Mouse (Mus musculus): ENCODE data around the gene Mlec. TPM values are rescaled to one million over a fixed set of nuclear protein-coding genes. Genes with fewer than 3 reads are reported as not detected.

The Mlec gene
- polyA plus RNA-seq, 1 experiment from 2014 or later: 36.6 TPM

DNA sequence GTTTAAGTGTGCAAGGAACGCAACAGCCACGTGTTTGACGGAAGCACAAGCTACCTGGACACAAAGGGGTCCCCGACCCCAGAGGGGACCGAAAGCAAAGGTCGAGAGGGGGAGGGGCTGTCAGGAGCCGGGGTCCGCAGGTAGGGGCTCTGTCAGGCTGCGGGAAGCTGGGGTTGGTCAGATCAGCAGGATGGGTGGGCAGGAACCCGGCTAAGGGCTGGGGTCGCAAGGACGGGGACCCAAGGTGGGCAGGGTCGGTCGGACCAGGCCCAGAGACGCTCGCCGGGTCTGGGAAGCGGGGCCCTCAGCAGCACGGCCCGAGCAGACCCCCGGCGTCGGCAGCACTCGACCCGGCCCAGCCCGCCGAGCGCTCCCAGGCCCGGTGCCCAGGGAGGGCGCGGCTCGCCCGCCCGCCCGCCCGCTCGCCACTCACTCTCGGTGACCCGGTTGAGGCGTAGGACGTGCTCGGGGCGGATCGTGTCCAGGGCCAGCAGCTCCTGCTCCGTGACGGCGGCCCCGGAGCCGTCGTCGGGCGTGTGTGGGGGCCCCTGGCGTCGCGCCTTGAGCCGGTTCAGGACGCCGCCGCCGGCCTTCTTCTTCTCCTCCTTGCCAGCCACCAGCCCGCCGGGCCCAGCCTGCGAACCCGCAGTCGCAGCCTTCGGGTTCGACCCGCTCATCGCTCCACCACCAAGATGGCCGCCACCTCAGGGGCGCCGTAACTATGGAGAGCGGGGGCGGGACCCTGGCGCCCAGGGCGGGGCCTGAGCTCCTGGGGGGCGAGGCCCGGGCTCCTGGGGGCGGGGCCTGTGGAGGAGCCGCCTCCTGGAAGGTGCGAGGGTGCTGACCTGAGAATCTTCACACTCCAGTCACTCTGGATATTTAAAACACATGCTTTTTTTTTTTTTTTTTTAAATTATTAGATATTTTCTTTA is 23.5 kb downstream of the Mlec start, which contains the start of gene Unc119b:
Gene Unc119b, minus strand, starts transcription at position 742 of the 932 bp plus-strand sequence.
- no peaks in the 10 kb centered on the region for H3K9me3 ChIP-seq (replicated peaks; ENCODE audit: control insufficient read depth, low read length)
- H3K4me2 ChIP-seq (ENCODE audit: low read depth, low read length): peak within 1 kb of the TSS; percentile 85
- ATAC-seq (replicated peaks; ENCODE audit: insufficient number of reproducible peaks, low FRiP score, low TSS enrichment, low read depth): peak; percentile 85
- DNase-seq (ENCODE audit: low spot score): peak; percentile 93
- H3K4me1 ChIP-seq (ENCODE audit: control insufficient read depth, insufficient read depth, low read length): no peaks in the 10 kb centered on the region
- no peaks in the 10 kb centered on the region; the same call in 1 of the 2 replicates for H3K36me3 ChIP-seq (replicated peaks; ENCODE audit: control insufficient read depth, insufficient read depth, low read depth, low read length)
- 0% methylated on average over 58 of the region's 81 CpGs for WGBS
- no peaks in the 10 kb centered on the region for H3K27me3 ChIP-seq (ENCODE audit: control insufficient read depth, insufficient read depth, low read length)
- H3K4me3 ChIP-seq (ENCODE audit: low read depth, low read length): peak within 1 kb of the TSS; percentile 84
- no peak within 1 kb of the TSS for H3K27ac ChIP-seq (replicated peaks; ENCODE audit: low read depth, low read length)
- H3K9ac ChIP-seq (replicated peaks; ENCODE audit: low read length): peak within 1 kb of the TSS; percentile 90

DNA sequence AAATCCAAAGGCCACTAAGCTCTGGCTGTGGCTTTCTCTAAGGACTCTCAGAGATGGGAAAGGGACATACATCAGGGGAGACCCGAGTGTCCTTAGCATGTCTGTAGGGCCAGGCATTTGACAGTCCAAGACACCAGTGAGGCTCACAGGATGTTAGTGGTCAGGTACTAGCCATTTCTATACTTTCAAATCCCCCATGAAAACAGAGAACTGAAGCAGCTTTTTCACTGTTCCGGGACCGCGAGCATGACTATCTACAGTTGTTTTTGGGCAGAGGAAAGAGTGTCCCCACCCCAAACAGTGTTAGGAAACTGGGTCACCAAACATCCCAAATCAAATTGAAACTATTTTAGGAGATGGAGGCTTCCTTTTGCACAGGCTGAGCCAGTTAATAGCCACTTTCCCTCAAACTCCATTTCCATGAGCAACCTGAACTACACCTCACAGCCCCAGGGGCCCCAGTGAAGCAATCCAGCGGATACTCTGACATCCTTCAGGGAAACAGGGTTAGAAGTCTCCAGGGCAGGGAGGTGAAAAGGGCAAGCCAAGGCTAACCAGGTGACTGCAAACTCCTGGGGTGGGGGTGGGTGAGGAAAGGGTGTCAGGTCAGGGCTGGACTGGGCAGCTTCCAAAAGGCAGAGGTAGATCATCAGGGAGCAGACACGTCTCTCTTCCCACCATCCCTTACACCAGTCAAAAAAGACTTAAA is 24.5 kb downstream of the Mlec start:
- H3K4me3 ChIP-seq (ENCODE audit: low read depth, low read length): peak overlapping the region; percentile 84
- no peak overlapping the region for H3K27ac ChIP-seq (replicated peaks; ENCODE audit: low read depth, low read length)
- peak overlapping the region; percentile 51 for H3K9ac ChIP-seq (replicated peaks; ENCODE audit: low read length)
- H3K4me1 ChIP-seq (ENCODE audit: control insufficient read depth, insufficient read depth, low read length): no peaks in the 10 kb centered on the region
- H3K36me3 ChIP-seq (replicated peaks; ENCODE audit: control insufficient read depth, insufficient read depth, low read depth, low read length): no peaks in the 10 kb centered on the region; the same call in 1 of the 2 replicates
- 58% methylated on average over 6 of the region's 6 CpGs for WGBS
- H3K27me3 ChIP-seq (ENCODE audit: control insufficient read depth, insufficient read depth, low read length): no peaks in the 10 kb centered on the region
- DNase-seq (ENCODE audit: low spot score): no peak
- H3K4me2 ChIP-seq (ENCODE audit: low read depth, low read length): peak overlapping the region; percentile 85
- no peak for ATAC-seq (replicated peaks; ENCODE audit: insufficient number of reproducible peaks, low FRiP score, low TSS enrichment, low read depth)
- no peaks in the 10 kb centered on the region for H3K9me3 ChIP-seq (replicated peaks; ENCODE audit: control insufficient read depth, low read length)

DNA sequence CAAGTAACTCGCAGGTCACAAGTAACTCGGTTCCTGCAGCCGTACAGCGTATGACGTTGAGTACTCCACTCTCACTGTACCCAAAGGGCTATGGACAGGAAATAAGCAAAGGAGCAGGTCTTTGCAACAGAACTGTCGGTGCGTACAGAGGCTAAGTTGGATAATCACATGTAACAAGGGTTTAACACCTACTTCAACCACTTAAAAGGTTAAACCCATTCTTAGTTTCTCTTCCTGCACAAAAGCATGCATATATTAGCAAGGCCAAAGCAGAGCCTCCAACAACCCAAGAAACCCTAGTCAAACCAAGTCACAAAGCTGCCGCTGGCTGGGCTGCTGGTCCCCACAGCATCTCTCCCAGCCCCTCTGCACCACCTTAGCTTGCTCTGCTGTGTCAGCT is 25.5 kb downstream of the Mlec start:
- 90% methylated on average over 8 of the region's 8 CpGs for WGBS
- DNase-seq (ENCODE audit: low spot score) (no peak), ATAC-seq (replicated peaks; ENCODE audit: insufficient number of reproducible peaks, low FRiP score, low TSS enrichment, low read depth) (no peak)
- no peak overlapping the region for H3K27ac ChIP-seq (replicated peaks; ENCODE audit: low read depth, low read length)
- no peak overlapping the region for H3K4me2 ChIP-seq (ENCODE audit: low read depth, low read length)
- H3K9me3 ChIP-seq (replicated peaks; ENCODE audit: control insufficient read depth, low read length): no peaks in the 10 kb centered on the region
- no peaks in the 10 kb centered on the region for H3K4me1 ChIP-seq (ENCODE audit: control insufficient read depth, insufficient read depth, low read length)
- peaks cover 2% of the 10 kb centered on the region for H3K36me3 ChIP-seq (replicated peaks; ENCODE audit: control insufficient read depth, insufficient read depth, low read depth, low read length)
- H3K27me3 ChIP-seq (ENCODE audit: control insufficient read depth, insufficient read depth, low read length): no peaks in the 10 kb centered on the region
- no peak overlapping the region for H3K9ac ChIP-seq (replicated peaks; ENCODE audit: low read length)
- H3K4me3 ChIP-seq (ENCODE audit: low read depth, low read length): no peak overlapping the region

GRCm38 (mm10) chr5:115129328-115129727 is 28.7 kb downstream of the Mlec start:
- Histone ChIP-seq H3K36me3 (replicated peaks; ENCODE audit: control insufficient read depth, insufficient read depth, low read depth, low read length) (peaks cover 4% of the 10 kb centered on the region), H3K27ac (replicated peaks; ENCODE audit: low read depth, low read length) (no peak overlapping the region), H3K4me2 (ENCODE audit: low read depth, low read length) (no peak overlapping the region), H3K9me3 (replicated peaks; ENCODE audit: control insufficient read depth, low read length) (no peaks in the 10 kb centered on the region), H3K27me3 (ENCODE audit: control insufficient read depth, insufficient read depth, low read length) (no peaks in the 10 kb centered on the region), H3K9ac (replicated peaks; ENCODE audit: low read length) (no peak overlapping the region), H3K4me1 (ENCODE audit: control insufficient read depth, insufficient read depth, low read length) (no peaks in the 10 kb centered on the region), H3K4me3 (ENCODE audit: low read depth, low read length) (no peak overlapping the region)
- DNase-seq (ENCODE audit: low spot score): no peak
- WGBS: 86% methylated on average over 6 of the region's 6 CpGs
- no peak for ATAC-seq (replicated peaks; ENCODE audit: insufficient number of reproducible peaks, low FRiP score, low TSS enrichment, low read depth)

- H3K36me3 ChIP-seq (replicated peaks; ENCODE audit: control insufficient read depth, insufficient read depth, low read depth, low read length): peaks cover 4% of the 10 kb centered on the region
- ATAC-seq (replicated peaks; ENCODE audit: insufficient number of reproducible peaks, low FRiP score, low TSS enrichment, low read depth) (no peak), DNase-seq (ENCODE audit: low spot score) (no peak)
- no peak overlapping the region for H3K4me2 ChIP-seq (ENCODE audit: low read depth, low read length)
- H3K9me3 ChIP-seq (replicated peaks; ENCODE audit: control insufficient read depth, low read length): no peaks in the 10 kb centered on the region
- no peaks in the 10 kb centered on the region for H3K4me1 ChIP-seq (ENCODE audit: control insufficient read depth, insufficient read depth, low read length)
- H3K4me3 ChIP-seq (ENCODE audit: low read depth, low read length): no peak overlapping the region
- no peak overlapping the region for H3K27ac ChIP-seq (replicated peaks; ENCODE audit: low read depth, low read length)
- 93% methylated on average over 22 of the region's 22 CpGs for WGBS
- H3K27me3 ChIP-seq (ENCODE audit: control insufficient read depth, insufficient read depth, low read length): no peaks in the 10 kb centered on the region
- no peak overlapping the region for H3K9ac ChIP-seq (replicated peaks; ENCODE audit: low read length)
Observed at GRCm38 (mm10) chr5:115127421-115128179, 30.4 kb downstream of the Mlec start.

- 93% methylated on average over 27 of the region's 28 CpGs for WGBS
- no peaks in the 10 kb centered on the region for H3K4me1 ChIP-seq (ENCODE audit: control insufficient read depth, insufficient read depth, low read length)
- no peak overlapping the region for H3K4me3 ChIP-seq (ENCODE audit: low read depth, low read length)
- no peaks in the 10 kb centered on the region for H3K9me3 ChIP-seq (replicated peaks; ENCODE audit: control insufficient read depth, low read length)
- H3K27ac ChIP-seq (replicated peaks; ENCODE audit: low read depth, low read length): no peak overlapping the region
- H3K36me3 ChIP-seq (replicated peaks; ENCODE audit: control insufficient read depth, insufficient read depth, low read depth, low read length): peaks cover 4% of the 10 kb centered on the region
- ATAC-seq (replicated peaks; ENCODE audit: insufficient number of reproducible peaks, low FRiP score, low TSS enrichment, low read depth) (no peak), DNase-seq (ENCODE audit: low spot score) (no peak)
- no peak overlapping the region for H3K9ac ChIP-seq (replicated peaks; ENCODE audit: low read length)
- H3K27me3 ChIP-seq (ENCODE audit: control insufficient read depth, insufficient read depth, low read length): no peaks in the 10 kb centered on the region
- H3K4me2 ChIP-seq (ENCODE audit: low read depth, low read length): no peak overlapping the region
Observed at GRCm38 (mm10) chr5:115126578-115127312, 31.2 kb downstream of the Mlec start.

DNA sequence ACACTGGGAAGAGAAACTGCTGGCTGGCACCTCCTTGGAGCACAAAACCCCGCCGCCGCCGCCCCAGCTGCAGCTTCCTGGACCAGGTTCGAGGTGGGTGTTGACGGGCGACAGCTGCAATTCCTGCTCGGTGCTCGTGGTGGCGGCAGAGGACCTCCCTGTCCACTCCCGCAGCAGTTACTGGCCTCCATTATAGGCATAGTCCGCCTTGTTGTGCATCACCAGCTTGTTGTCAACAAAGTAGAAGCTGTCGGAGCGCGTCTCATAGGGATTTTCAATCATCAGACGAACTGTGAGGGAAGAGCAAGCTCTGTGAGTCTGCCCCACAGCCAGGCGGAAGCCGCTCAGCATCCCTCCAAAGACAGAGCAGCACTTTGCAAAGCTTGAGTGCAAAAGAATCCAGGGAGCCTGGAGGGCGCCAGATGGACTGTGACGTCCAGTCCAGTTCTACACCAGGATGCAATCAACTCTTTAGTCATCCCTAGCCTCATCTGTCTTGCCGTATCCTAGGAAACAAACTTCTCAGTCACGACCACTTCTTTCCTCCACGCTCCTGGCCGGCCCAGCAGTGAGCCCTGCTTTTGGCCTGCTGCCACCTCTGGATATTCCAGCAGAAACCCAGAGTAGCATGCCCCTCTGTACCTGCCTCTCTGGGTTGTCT is 32.6 kb downstream of the Mlec start:
- H3K36me3 ChIP-seq (replicated peaks; ENCODE audit: control insufficient read depth, insufficient read depth, low read depth, low read length): peaks cover 4% of the 10 kb centered on the region
- DNase-seq (ENCODE audit: low spot score) (peak; percentile 80), ATAC-seq (replicated peaks; ENCODE audit: insufficient number of reproducible peaks, low FRiP score, low TSS enrichment, low read depth) (no peak; the same call in 1 of the 2 replicates)
- no peaks in the 10 kb centered on the region for H3K9me3 ChIP-seq (replicated peaks; ENCODE audit: control insufficient read depth, low read length)
- no peaks in the 10 kb centered on the region for H3K27me3 ChIP-seq (ENCODE audit: control insufficient read depth, insufficient read depth, low read length)
- H3K4me1 ChIP-seq (ENCODE audit: control insufficient read depth, insufficient read depth, low read length): no peaks in the 10 kb centered on the region
- WGBS: 35% methylated on average over 24 of the region's 24 CpGs
- H3K27ac ChIP-seq (replicated peaks; ENCODE audit: low read depth, low read length): no peak overlapping the region
- peak overlapping the region; percentile 28; the same call in 1 of the 2 replicates for H3K9ac ChIP-seq (replicated peaks; ENCODE audit: low read length)
- H3K4me2 ChIP-seq (ENCODE audit: low read depth, low read length): no peak overlapping the region
- H3K4me3 ChIP-seq (ENCODE audit: low read depth, low read length): no peak overlapping the region
